Mouse (Mus musculus): ENCODE measurements around the gene Fuz. TPM values are rescaled to one million over a fixed set of nuclear protein-coding genes. Genes with fewer than 3 reads are reported as not detected.

Fuz gene
- polyA plus RNA-seq, 1 experiment: 9.8 TPM

GRCm38 (mm10) chr7:44916881-44917280, 21.0 kb downstream of the Fuz start:
- Histone ChIP-seq H3K79me2 (ENCODE audit: control insufficient read depth, insufficient read depth) (no peaks in the 10 kb centered on the region), H3K36me3 (ENCODE audit: control insufficient read depth, insufficient read depth) (peaks cover 7% of the 10 kb centered on the region), H3K4me3 (ENCODE audit: insufficient read depth, poor library complexity, severe bottlenecking) (no peak overlapping the region), H3ac (ENCODE audit: control insufficient read depth, insufficient read length, low read depth) (no peak overlapping the region), H3K79me3 (ENCODE audit: low read depth) (no peaks in the 10 kb centered on the region), H3K27me3 (ENCODE audit: control insufficient read depth, insufficient read depth, insufficient read length) (no peaks in the 10 kb centered on the region)
- TF ChIP-seq FOSL1 (IDR thresholded peaks at IDR 0.05; ENCODE audit: insufficient read depth, low read length, poor library complexity, severe bottlenecking) (no peak), CTCF (IDR thresholded peaks at IDR 0.05; ENCODE audit: control insufficient read depth, insufficient read depth, insufficient read length) (no peak), USF1 (IDR thresholded peaks at IDR 0.05; ENCODE audit: low read depth) (no peak), CEBPB (IDR thresholded peaks at IDR 0.05; ENCODE audit: low read depth) (no peak), MAX (IDR thresholded peaks at IDR 0.05) (no peak), MYOG (IDR thresholded peaks at IDR 0.05; ENCODE audit: control insufficient read depth, extremely low read depth, insufficient read length) (no peak), MYOD1 (IDR thresholded peaks at IDR 0.05; ENCODE audit: control insufficient read depth, insufficient read length, low read depth) (no peak)

DNA sequence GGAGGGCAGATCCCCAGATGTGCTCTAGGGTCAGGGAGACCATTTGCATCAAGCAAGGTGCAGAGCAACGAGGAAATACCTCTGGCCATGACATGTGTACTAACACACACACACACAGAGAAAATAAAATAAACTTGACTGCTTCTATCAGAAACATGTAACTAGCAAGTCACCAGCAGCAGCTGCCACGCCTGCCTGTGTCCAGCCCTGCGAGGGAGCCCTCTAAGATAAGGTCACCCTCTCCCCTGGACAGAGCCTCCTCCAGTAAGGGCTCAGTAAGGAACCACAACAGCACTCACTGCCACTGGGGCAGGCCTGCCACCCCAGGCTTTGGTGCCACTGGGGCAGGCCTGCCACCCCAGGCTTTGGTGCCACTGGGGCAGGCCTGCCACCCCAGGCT, 22.3 kb downstream of the Fuz start:
- TF ChIP-seq MAX (IDR thresholded peaks at IDR 0.05) (no peak), USF1 (IDR thresholded peaks at IDR 0.05; ENCODE audit: low read depth) (no peak), MYOD1 (IDR thresholded peaks at IDR 0.05; ENCODE audit: control insufficient read depth, insufficient read length, low read depth) (no peak), FOSL1 (IDR thresholded peaks at IDR 0.05; ENCODE audit: insufficient read depth, low read length, poor library complexity, severe bottlenecking) (no peak), MYOG (IDR thresholded peaks at IDR 0.05; ENCODE audit: control insufficient read depth, extremely low read depth, insufficient read length) (no peak), CEBPB (IDR thresholded peaks at IDR 0.05; ENCODE audit: low read depth) (no peak), CTCF (IDR thresholded peaks at IDR 0.05; ENCODE audit: control insufficient read depth, insufficient read depth, insufficient read length) (no peak)
- Histone ChIP-seq H3K4me3 (ENCODE audit: insufficient read depth, poor library complexity, severe bottlenecking) (no peak overlapping the region), H3K36me3 (ENCODE audit: control insufficient read depth, insufficient read depth) (peaks cover 8% of the 10 kb centered on the region), H3K79me2 (ENCODE audit: control insufficient read depth, insufficient read depth) (no peaks in the 10 kb centered on the region), H3ac (ENCODE audit: control insufficient read depth, insufficient read length, low read depth) (no peak overlapping the region), H3K27me3 (ENCODE audit: control insufficient read depth, insufficient read depth, insufficient read length) (no peaks in the 10 kb centered on the region), H3K79me3 (ENCODE audit: low read depth) (no peaks in the 10 kb centered on the region)

DNA sequence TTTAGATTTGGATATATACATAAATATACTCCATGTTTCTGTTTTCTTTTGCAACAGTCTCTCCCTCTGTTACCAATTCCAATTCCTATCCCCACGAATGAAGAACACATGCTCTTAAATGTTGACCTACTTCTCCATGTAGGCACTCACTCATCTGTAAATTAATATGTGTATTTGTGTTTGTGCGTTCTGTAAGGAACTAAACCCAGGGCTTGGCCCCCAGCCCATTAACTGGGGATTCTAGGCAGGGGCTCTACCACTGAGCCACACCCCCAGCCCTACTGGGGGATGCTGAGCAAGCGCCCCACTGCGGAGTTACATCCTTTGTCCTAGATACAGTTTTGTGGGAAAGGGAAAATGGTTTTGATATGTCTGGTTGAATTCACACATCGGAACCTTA, 23.2 kb downstream of the Fuz start:
- Histone ChIP-seq H3K79me2 (ENCODE audit: control insufficient read depth, insufficient read depth) (no peaks in the 10 kb centered on the region), H3K36me3 (ENCODE audit: control insufficient read depth, insufficient read depth) (peaks cover 15% of the 10 kb centered on the region)
- TF ChIP-seq MAX (IDR thresholded peaks at IDR 0.05) (no peak), USF1 (IDR thresholded peaks at IDR 0.05; ENCODE audit: low read depth) (no peak), CTCF (IDR thresholded peaks at IDR 0.05; ENCODE audit: control insufficient read depth, insufficient read depth, insufficient read length) (no peak), MYOD1 (IDR thresholded peaks at IDR 0.05; ENCODE audit: control insufficient read depth, insufficient read length, low read depth) (no peak), FOSL1 (IDR thresholded peaks at IDR 0.05; ENCODE audit: insufficient read depth, low read length, poor library complexity, severe bottlenecking) (no peak), MYOG (IDR thresholded peaks at IDR 0.05; ENCODE audit: control insufficient read depth, extremely low read depth, insufficient read length) (no peak), CEBPB (IDR thresholded peaks at IDR 0.05; ENCODE audit: low read depth) (no peak)

DNA sequence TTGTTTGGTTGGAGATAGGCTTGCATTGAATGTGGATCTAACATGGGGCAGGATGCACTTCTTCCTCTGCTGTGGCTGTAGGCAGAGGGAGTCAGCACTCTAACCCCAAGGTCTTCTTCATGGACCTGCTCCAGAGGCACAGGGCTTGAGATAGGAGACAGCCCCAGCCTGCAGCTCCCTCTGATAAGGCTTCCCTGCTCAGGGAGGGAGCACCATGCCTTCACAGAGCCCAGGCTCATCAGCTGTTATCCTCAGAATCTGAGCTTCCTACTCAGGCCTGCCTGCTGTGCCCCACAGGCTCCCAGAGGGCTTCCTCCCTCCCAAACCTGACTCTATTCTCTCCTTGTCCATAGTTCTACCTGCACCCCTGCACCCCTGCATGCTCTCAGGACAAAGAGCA, 26.7 kb downstream of the Fuz start:
- H3K36me3 ChIP-seq (ENCODE audit: control insufficient read depth, insufficient read depth): peaks cover 13% of the 10 kb centered on the region
- no peak for TF ChIP-seq USF1 (IDR thresholded peaks at IDR 0.05; ENCODE audit: low read depth)
- H3K4me3 ChIP-seq (ENCODE audit: insufficient read depth, poor library complexity, severe bottlenecking): no peak overlapping the region
- no peak overlapping the region for H3ac ChIP-seq (ENCODE audit: control insufficient read depth, insufficient read length, low read depth)
- no peaks in the 10 kb centered on the region for H3K27me3 ChIP-seq (ENCODE audit: control insufficient read depth, insufficient read depth, insufficient read length)
- peaks cover 24% of the 10 kb centered on the region for H3K79me2 ChIP-seq (ENCODE audit: control insufficient read depth, insufficient read depth)
- H3K79me3 ChIP-seq (ENCODE audit: low read depth): peaks cover 12% of the 10 kb centered on the region

More for the DNA sequence above, 23.2 kb downstream of the Fuz start:
- no peaks in the 10 kb centered on the region for H3K27me3 ChIP-seq (ENCODE audit: control insufficient read depth, insufficient read depth, insufficient read length)
- no peak overlapping the region for H3K4me3 ChIP-seq (ENCODE audit: insufficient read depth, poor library complexity, severe bottlenecking)
- H3ac ChIP-seq (ENCODE audit: control insufficient read depth, insufficient read length, low read depth): no peak overlapping the region
- no peaks in the 10 kb centered on the region for H3K79me3 ChIP-seq (ENCODE audit: low read depth)

GRCm38 (mm10) chr7:44925468-44925867, 29.6 kb downstream of the Fuz start:
- H3K79me2 ChIP-seq (ENCODE audit: control insufficient read depth, insufficient read depth): peaks cover 40% of the 10 kb centered on the region
- H3K4me3 ChIP-seq (ENCODE audit: insufficient read depth, poor library complexity, severe bottlenecking): no peak overlapping the region
- peaks cover 13% of the 10 kb centered on the region for H3K36me3 ChIP-seq (ENCODE audit: control insufficient read depth, insufficient read depth)
- no peak overlapping the region for H3ac ChIP-seq (ENCODE audit: control insufficient read depth, insufficient read length, low read depth)
- H3K79me3 ChIP-seq (ENCODE audit: low read depth): peaks cover 19% of the 10 kb centered on the region
- TF ChIP-seq MYOG (IDR thresholded peaks at IDR 0.05; ENCODE audit: control insufficient read depth, extremely low read depth, insufficient read length) (no peak), CTCF (IDR thresholded peaks at IDR 0.05; ENCODE audit: control insufficient read depth, insufficient read depth, insufficient read length) (no peak), MYOD1 (IDR thresholded peaks at IDR 0.05; ENCODE audit: control insufficient read depth, insufficient read length, low read depth) (no peak), CEBPB (IDR thresholded peaks at IDR 0.05; ENCODE audit: low read depth) (no peak), FOSL1 (IDR thresholded peaks at IDR 0.05; ENCODE audit: insufficient read depth, low read length, poor library complexity, severe bottlenecking) (no peak), USF1 (IDR thresholded peaks at IDR 0.05; ENCODE audit: low read depth) (no peak), MAX (IDR thresholded peaks at IDR 0.05) (no peak)
- no peaks in the 10 kb centered on the region for H3K27me3 ChIP-seq (ENCODE audit: control insufficient read depth, insufficient read depth, insufficient read length)

- H3K27me3 ChIP-seq (ENCODE audit: control insufficient read depth, insufficient read depth, insufficient read length): no peaks in the 10 kb centered on the region
- peak overlapping the region; percentile 65 for H3K4me3 ChIP-seq (ENCODE audit: insufficient read depth, poor library complexity, severe bottlenecking)
- peaks cover 8% of the 10 kb centered on the region for H3K36me3 ChIP-seq (ENCODE audit: control insufficient read depth, insufficient read depth)
- TF ChIP-seq MYOD1 (IDR thresholded peaks at IDR 0.05; ENCODE audit: control insufficient read depth, insufficient read length, low read depth) (no peak), CEBPB (IDR thresholded peaks at IDR 0.05; ENCODE audit: low read depth) (no peak), FOSL1 (IDR thresholded peaks at IDR 0.05; ENCODE audit: insufficient read depth, low read length, poor library complexity, severe bottlenecking) (no peak), CTCF (IDR thresholded peaks at IDR 0.05; ENCODE audit: control insufficient read depth, insufficient read depth, insufficient read length) (no peak), MYOG (IDR thresholded peaks at IDR 0.05; ENCODE audit: control insufficient read depth, extremely low read depth, insufficient read length) (no peak), USF1 (IDR thresholded peaks at IDR 0.05; ENCODE audit: low read depth) (no peak), MAX (IDR thresholded peaks at IDR 0.05) (no peak)
- peaks cover 40% of the 10 kb centered on the region for H3K79me2 ChIP-seq (ENCODE audit: control insufficient read depth, insufficient read depth)
- H3K79me3 ChIP-seq (ENCODE audit: low read depth): peaks cover 19% of the 10 kb centered on the region
- H3ac ChIP-seq (ENCODE audit: control insufficient read depth, insufficient read length, low read depth): peak overlapping the region; percentile 76
Observed at GRCm38 (mm10) chr7:44928570-44928969, 32.7 kb downstream of the Fuz start.

All from C2C12 (cell line).